Mouse (Mus musculus) olfactory bulb, adult 2 months (tissue): Measurements from ENCODE around the gene Kcne2.

Experiments
- CTCF ChIP-seq: fragments of 200-500 bp; IDR thresholded peaks from 2 replicates; pipeline ENCODE4 v1.5.1; 2012; ENCODE audit warnings: low read depth, mild to moderate bottlenecking, low read length, moderate library complexity; ENCODE audit not compliant: insufficient read depth
- POLR2A ChIP-seq: fragments of 200-500 bp; IDR thresholded peaks from 2 replicates; pipeline ENCODE4 v1.6.1; 2012; ENCODE audit warnings: mild to moderate bottlenecking, low read depth, low read length, moderate library complexity; ENCODE audit not compliant: insufficient read depth

- TF ChIP-seq CTCF (no peak), POLR2A (no peak)
Measured at GRCm38 (mm10) chr16:92275526-92275925, 16.7 kb upstream of the Kcne2 start.
